Mouse (Mus musculus): ENCODE data around the gene March9. TPM values are rescaled to one million over a fixed set of nuclear protein-coding genes. Genes with fewer than 3 reads are reported as not detected.
A peak's percentile ranks its signal among the peaks of the same experiment; 100 is the strongest.
"Not testable (repeated sequence)": the region's sequence is repeated elsewhere in the genome, so short reads cannot be mapped to it uniquely, and the experiment has no call there.

Gene March9
- polyA plus RNA-seq, 2 experiments from 2014 or later: 0.65 to 1.0 TPM

GRCm38 (mm10) chr10:127079665-127080391 is 19.8 kb upstream of the March9 start:
- ATAC-seq: no peak

DNA sequence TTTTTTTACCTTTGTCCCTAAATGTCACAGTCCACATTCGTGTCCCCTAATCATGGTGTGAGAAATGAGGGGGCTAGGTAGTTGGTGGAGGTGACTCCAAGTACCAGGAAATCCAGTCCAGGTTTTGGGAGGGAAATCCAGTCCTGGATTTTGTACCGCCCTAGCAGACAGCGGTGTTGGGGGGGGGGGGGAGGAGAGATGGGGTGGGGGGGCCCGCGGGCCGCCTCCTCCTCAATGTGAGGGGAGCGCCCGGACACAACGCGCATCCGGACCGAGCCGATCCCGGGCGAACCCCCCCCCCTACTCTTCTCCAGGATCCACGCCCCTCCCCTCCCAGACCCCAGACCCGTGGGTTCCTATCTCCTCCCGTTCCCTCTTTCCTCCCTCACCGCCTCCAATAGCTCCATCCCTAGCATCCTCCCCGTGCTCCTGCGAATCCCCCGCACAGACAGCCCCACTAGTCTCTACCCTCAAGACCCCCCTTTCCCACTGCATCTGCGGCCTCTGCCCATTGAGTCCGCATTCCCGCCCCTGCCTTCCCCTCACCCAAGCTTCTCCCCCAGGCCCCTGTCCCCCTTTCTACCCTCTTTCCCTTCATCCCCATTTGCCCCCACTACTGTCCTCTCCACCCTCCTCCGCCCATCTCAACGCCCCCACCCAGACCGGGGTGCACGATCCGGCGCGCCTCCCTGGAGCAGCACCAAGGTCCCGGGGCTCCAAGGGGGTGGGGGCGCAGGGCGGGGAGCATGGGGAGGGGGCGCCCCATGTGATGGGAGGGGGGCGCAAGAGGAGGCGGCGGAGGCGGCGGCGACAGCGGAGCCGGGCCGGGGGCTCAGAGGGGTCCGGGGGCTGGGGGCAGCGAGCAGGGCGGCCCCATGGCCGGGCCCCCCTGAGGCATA is 18.9 kb upstream of the March9 start:
- no peak for ATAC-seq

DNA sequence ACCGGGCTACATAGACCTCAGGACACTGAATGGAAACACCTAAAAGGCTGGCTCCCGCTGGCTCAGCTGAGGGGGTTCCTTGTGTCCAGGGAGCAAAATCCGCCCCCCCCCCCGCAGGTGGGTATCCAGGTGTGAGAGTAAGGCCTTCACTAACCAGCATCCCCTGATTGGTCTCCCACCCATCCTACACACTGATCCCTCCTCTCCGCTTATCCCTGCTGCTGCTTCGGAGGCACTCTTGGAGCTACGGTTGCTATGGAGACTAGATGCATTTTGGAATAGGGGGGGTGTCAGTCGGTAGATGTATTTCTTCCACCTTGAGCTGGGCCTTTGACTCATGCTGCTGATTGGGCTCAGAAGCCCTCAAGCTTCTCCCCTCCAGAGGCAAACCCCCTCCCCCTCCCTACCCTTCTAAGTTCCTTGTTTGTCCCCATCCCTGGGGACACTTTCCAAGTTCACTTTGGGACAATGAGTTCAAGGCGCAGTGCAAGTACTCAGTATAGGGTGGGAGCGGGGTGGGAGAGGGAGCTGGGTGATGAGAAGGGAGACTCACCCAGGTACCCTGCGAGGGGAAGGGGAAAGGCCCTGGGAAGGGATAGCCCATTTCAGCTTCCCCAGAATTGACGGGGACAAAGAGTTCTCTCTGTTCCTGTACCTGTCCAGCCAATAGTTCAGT is 18.2 kb upstream of the March9 start:
- no peak for ATAC-seq

DNA sequence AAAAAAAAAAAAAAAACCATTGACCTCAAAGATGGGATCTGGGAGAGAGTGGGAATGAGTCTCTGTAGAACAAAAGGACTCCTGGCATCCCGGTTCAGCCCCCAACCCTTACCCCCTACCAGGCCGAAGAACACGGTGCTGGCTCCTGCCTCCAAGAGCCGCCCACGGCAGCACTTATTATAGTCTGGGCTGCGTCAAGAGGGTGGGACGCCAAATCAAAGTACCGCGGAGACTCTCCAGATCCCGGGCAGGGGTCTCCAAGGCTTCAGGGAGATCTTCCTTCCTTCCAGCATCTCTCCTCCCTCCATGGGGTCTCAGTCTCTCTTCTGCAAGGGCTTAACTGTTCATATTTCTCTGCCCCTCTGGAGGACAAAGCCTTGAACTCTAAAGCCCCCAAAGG is 17.5 kb upstream of the March9 start:
- no peak for ATAC-seq

DNA sequence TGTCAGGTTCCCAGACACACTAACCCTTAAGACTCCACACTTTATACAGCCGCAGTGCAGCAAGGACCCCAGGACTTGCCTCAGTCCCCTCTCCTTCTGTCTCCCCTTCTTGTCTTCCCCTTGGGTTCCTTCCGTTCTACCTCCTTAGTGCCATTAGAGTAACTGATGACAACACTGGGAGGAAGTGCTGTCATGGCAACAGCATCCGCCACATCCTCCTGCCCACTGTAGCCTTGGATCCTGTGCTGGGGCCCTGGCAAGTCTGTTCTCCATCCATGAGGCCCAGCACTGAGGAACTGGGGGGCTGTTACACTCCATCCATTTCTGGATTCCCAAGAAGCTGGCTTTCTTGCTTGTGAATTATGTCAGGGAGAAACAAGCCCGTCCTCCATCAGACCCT is 16.1 kb upstream of the March9 start:
- ATAC-seq: peak; percentile 89

DNA sequence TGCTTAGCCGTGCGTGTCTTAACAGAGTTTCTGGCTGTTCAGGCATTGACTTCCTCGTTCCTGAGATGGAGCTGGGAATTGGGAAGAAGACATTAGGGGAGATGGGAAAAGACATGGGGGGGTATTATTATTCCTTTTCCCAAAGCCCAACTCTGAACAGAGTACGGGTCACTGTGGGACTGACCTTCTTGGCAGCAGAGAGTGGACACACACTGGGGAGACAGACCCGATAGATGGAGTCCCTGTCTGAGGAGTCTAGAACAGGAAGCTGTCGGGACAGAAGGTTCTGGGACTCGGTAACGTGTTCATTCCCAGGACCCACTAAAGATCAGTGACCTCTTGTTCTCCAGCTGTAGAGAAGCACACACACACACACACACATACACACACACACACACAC is 15.7 kb upstream of the March9 start:
- no peak for ATAC-seq

GRCm38 (mm10) chr10:127075080-127075479 is 15.1 kb upstream of the March9 start, which contains the start of gene Agap2:
Gene Agap2, plus strand, starts transcription at chr10:127075284.
- peak; percentile 79 for ATAC-seq

GRCm38 (mm10) chr10:127073981-127074380 is 14.0 kb upstream of the March9 start:
- no peak for ATAC-seq

DNA sequence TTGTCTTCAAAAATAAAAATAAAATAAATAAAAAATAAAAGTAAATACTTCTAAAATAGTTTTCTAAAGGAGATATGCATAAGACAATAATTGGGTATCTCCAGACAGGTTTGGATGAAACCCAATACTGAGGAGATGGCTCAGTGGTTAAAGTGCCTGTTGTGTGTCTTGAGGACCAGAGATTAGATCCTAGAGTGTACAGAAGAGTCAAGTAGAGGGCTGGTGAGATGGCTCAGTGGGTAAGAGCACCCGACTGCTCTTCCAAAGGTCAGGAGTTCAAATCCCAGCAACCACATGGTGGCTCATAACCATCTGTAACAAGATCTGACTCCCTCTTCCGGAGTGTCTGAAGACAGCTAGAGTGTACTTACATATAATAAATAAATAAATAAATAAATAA is 13.0 kb upstream of the March9 start:
- not testable (repeated sequence) for ATAC-seq

DNA sequence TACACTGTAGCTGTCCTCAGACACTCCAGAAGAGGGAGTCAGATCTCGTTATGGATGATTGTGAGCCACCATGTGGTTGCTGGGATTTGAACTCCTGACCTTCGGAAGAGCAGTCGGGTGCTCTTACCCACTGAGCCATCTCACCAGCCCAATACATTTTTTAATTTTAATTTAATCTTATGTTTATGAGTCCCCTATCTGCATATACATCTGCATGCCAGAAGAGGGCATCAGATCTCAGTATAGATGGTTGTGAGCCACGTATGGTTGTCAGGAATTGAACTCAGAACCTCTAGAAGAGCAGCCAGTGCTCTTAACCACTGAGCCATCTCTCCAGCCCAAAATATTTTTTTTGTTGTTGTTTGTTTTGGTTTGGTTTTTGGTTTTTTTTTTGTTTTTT is 12.3 kb upstream of the March9 start:
- ATAC-seq: not testable (repeated sequence)

DNA sequence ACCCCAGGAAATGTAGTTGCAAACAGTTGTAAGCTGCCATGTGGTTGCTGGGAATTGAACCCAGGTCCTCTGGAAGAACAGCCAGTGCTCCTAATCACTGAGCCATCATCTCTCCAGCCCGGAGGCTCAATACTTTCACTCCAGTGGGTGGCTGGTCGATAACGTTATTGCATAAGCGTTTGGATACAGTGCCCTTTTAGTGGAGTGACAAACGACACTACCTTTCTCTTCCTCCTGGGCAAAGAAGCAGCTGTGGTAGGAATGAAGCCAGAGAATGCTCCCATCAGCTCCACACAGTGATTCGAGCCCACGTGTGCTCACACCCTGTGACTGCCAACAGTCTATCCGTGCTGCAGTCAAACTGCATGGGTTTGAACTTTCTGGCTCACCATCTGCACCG is 11.2 kb upstream of the March9 start:
- ATAC-seq: no peak

DNA sequence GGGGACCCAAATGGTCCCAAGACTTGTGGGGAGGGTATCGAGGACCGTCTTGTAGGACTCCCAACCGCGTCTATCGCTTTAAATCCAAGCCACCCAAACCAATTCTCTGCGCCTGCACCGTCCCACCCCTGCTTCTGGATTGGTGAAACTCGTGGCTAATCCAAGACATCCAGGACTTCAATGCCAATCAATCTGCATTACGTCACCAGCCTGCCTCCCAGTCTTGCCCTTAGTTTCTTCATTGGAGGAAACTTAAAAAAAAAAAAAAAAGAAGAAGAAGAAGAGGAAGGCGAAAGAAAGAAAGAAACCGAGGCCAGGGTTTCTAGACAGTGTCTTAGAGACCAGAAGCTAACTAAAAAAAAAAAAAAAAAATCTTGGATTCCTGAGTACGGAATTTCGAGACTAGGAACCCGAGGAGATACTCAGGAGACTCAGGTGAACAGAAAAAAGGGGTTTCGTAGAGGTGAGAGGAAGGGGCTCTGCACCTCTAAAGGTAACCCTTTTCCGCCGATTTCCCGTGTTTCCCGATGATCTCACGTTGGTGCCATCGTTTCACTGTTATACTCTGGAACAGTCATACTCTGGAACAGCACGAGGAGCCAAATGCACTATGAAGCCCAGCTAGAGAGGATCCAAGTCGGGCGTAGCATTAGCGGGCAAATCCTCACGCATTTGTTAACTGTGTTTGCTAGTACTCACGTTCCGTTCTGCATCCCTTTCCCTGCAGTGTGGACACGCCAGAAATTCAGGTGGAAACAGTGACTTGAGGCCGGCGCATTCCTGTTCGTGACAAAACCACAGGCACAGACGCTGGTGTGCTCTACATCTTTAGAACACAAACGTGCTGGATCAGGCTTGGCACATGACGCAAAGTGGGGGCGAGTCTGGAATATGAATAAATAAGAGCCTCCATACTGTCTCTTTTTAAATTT is 10.5 kb upstream of the March9 start, which contains the start of gene Tspan31:
TSS of gene Tspan31 (minus strand) at position 75 of the 932 bp plus-strand sequence.
- ATAC-seq: peak; percentile 79

GRCm38 (mm10) chr10:127069281-127070189 is 9.6 kb upstream of the March9 start:
- peak; percentile 13 for ATAC-seq

- no peak for ATAC-seq
Observed at GRCm38 (mm10) chr10:127068360-127069038, 8.5 kb upstream of the March9 start.

GRCm38 (mm10) chr10:127066519-127067018 is 6.6 kb upstream of the March9 start:
- no peak for ATAC-seq

GRCm38 (mm10) chr10:127065981-127066380 is 6.0 kb upstream of the March9 start:
- no peak for ATAC-seq

DNA sequence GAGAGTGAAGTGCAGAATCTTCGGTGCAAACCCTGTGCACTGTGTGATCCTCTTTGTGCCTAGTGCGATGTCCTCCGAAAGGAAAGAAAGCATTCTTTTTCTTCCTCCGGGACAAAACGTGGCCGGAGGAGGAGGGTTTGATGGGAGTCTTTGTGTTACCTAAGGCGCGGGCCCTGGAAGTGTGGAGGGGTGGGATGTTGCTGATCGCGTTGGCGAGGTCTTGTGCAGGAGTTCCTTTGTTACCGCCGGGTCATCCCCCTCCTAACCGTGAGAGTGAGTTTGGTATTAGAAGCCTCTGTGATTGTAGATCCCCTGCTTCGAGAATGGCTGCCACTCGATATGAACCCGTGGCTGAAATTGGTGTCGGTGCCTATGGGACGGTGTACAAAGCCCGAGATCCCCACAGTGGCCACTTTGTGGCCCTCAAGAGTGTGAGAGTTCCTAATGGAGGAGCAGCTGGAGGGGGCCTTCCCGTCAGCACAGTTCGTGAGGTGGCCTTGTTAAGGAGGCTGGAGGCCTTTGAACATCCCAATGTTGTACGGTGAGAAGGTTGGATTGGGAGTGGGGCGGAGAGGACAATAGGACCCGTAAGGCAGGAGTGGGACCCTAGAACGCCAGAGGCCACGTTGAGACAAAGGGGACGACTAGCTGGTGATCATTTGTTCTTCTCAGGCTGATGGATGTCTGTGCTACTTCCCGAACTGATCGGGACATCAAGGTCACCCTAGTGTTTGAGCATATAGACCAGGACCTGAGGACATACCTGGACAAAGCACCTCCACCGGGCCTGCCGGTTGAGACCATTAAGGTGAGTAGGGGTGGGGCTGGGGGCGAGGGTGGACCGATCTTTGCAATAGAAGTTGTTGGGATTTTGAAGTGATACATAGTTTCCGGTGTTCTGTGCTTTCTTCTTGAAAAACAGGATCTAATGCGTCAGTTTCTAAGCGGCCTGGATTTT is 4.2 kb upstream of the March9 start:
- ATAC-seq: no peak

- ATAC-seq: peak; percentile 72
Observed at GRCm38 (mm10) chr10:127063239-127063872, 3.4 kb upstream of the March9 start, which contains the start of gene Cdk4. Gene Cdk4, plus strand, starts transcription at chr10:127063534.
